Mouse (Mus musculus) 416B (cell line): ENCODE data around the gene Wfdc12.
"Not testable (repeated sequence)": the region's sequence is repeated elsewhere in the genome, so short reads cannot be mapped to it uniquely, and the experiment has no call there.

ENCODE experiments used
- DNase-seq: peaks from one replicate; pipeline ENCODE4 v3.0.0; 2011; ENCODE audit warnings: low read depth

Gene Wfdc12

GRCm38 (mm10) chr2:164190576-164190975, at the start of gene Wfdc12:
TSS of gene Wfdc12 (minus strand) at chr2:164190608.
- no peak for DNase-seq

GRCm38 (mm10) chr2:164238366-164238765, 48.0 kb upstream of the Wfdc12 start, which contains the start of gene Svs2:
TSS of gene Svs2 (minus strand) at chr2:164238466.
- no peak for DNase-seq

GRCm38 (mm10) chr2:164232671-164233070, 42.3 kb upstream of the Wfdc12 start:
- DNase-seq, result no peak

- DNase-seq, result no peak
These were observed 38.1 kb upstream of the Wfdc12 start for GRCm38 (mm10) chr2:164228361-164229070.

GRCm38 (mm10) chr2:164221522-164221921, 31.1 kb upstream of the Wfdc12 start, which contains the start of gene Wfdc15b:
TSS of gene Wfdc15b (minus strand) at chr2:164221660.
- DNase-seq, result no peak

- no peak for DNase-seq
These were observed 28.9 kb upstream of the Wfdc12 start for GRCm38 (mm10) chr2:164219295-164219694.

- DNase-seq, result no peak
These were observed 22.3 kb upstream of the Wfdc12 start for GRCm38 (mm10) chr2:164212711-164213110.

- DNase-seq, result no peak
These were observed 20.5 kb upstream of the Wfdc12 start for GRCm38 (mm10) chr2:164210892-164211291.

GRCm38 (mm10) chr2:164206676-164207075, 16.3 kb upstream of the Wfdc12 start:
- DNase-seq, result no peak

- DNase-seq, result not testable (repeated sequence)
These were observed 15.6 kb upstream of the Wfdc12 start for GRCm38 (mm10) chr2:164206011-164206410.

- no peak for DNase-seq
These were observed 9.4 kb upstream of the Wfdc12 start, which contains the start of gene Wfdc15a for GRCm38 (mm10) chr2:164199626-164200327. TSS of gene Wfdc15a (minus strand) at chr2:164200130.

- DNase-seq, result no peak
These were observed 6.2 kb upstream of the Wfdc12 start for GRCm38 (mm10) chr2:164196700-164196990.

- DNase-seq, result peak; percentile 12
These were observed 5.7 kb upstream of the Wfdc12 start for GRCm38 (mm10) chr2:164195971-164196699.

- DNase-seq, result no peak
These were observed 4.7 kb upstream of the Wfdc12 start for GRCm38 (mm10) chr2:164194959-164195630.

- DNase-seq, result no peak
These were observed 1.9 kb upstream of the Wfdc12 start for GRCm38 (mm10) chr2:164192279-164192678.

- peak; percentile 58 for DNase-seq
These were observed 1.7 kb downstream of the Wfdc12 start for GRCm38 (mm10) chr2:164188722-164189121.

GRCm38 (mm10) chr2:164184145-164184719, 6.2 kb downstream of the Wfdc12 start:
- DNase-seq, result peak; percentile 20

- DNase-seq, result no peak
These were observed 7.1 kb downstream of the Wfdc12 start for GRCm38 (mm10) chr2:164183340-164183739.

- DNase-seq, result no peak
These were observed 7.6 kb downstream of the Wfdc12 start, which contains the start of gene Wfdc5 for GRCm38 (mm10) chr2:164182692-164183255. TSS of gene Wfdc5 (minus strand) at chr2:164182742.

GRCm38 (mm10) chr2:164180770-164181169, 9.6 kb downstream of the Wfdc12 start:
- DNase-seq, result no peak

GRCm38 (mm10) chr2:164180124-164180523, 10.3 kb downstream of the Wfdc12 start:
- DNase-seq, result peak; percentile 69
